Mouse (Mus musculus) cerebellum, adult 8-10 months (tissue): ENCODE results near the gene Gm20388.
A peak's percentile ranks its signal among the peaks of the same experiment; 100 is the strongest.

Source experiments
- DNase-seq: peaks from one replicate; pipeline ENCODE4 v3.0.0; 2022

Gm20388 gene

DNA sequence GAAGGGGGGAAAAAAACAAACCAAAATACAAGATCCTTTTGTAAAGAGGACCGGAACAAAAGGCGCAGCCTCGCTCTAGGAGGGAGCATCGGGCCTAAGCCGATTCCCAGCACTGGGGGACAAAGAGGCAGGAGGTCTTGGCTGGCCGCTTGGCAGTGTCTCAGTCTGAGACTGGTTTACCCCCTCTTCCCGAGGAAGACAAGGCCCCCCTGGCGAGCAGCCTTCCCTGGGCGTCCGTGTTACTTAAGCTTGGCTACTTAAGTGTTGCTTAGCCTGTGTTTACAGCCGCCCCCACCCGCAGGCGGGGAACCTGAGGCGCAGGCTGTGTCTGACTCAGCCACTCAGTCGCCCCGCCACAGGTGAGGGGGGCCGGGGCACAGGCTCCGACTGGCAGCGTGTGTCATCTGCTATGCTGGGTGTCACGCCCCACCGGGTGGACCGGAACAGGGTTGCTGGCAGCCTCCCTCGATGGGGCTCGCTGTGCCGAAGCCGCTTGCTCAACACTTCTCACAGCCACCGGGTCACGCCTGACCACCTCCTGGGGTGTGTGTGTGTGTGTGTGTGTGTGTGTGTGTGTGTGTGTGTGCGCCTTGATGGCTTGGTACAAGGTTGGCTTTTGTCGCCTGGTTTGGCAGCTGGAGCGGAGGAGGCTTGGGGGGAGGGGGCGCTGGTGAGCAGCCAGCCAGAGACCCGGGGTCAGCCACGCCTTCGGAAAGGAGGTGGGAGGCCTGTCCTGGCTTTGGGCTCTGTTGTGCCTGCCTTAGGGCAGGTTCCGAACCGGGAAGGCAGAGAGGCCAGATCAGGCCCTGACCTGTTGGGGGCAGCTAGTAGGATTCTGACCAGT is 628.0 kb downstream of the Gm20388 start:
- DNase-seq, result peak; percentile 71

DNA sequence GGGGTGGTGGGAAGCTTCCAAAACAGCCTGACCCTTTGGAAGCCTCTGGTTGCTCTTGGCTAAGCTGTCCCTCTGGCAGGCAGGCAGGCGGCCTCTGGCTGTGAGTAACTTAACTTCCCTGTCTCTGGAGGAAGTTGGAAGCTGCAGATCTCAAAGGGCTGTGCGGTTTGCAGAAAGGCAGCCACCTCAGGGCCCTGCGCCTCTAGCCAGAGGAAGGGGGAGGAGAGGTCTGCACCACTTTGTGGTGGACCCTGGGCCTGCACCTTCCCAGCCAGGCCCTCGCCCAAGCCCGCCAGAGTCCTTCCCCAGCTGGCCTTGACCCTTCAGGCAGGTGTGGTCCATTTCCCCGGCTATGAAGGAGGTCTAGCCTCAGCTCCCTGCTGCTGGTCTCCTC is 628.7 kb downstream of the Gm20388 start:
- no peak for DNase-seq

DNA sequence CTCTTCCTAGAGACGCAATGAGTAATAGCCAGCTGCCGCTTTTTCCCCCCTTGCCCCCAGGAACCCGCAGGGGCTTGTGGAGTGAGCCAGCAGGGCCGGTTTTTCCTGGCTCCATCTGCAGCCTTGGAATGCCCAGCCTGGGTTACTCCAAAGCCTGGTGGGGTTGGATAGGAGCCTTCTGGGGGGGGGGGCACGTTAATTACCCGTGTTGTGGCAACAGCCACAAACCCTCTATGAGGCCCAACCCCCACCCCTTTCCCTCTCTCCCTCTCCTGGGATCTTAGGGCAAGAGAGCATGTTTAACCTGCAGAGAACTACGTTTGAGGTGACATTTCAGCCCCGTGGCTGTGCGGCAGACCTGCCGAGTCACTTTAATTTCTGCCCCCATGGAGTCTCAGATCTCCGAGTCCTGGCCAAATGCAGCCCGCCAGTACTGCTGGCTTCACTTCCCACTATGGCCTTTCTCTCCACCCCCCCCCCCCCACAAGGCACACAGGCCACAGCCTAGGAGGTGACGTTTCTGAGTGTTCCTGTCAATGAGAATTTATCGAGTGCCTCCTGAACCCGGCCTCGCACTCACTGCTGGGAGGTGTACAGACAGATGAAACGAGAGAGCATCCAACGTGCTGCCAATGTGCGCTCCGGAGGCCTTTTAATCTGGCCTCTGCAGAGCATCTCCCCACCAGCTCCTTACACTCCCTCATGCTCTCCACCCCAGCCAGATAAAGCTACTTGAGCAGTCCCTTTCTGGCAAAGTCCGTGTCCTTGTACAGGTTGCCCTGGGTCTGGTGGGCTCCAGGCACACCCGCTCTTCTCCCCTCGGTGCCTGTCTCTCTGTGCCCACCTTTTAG is 629.4 kb downstream of the Gm20388 start:
- DNase-seq, result no peak

DNA sequence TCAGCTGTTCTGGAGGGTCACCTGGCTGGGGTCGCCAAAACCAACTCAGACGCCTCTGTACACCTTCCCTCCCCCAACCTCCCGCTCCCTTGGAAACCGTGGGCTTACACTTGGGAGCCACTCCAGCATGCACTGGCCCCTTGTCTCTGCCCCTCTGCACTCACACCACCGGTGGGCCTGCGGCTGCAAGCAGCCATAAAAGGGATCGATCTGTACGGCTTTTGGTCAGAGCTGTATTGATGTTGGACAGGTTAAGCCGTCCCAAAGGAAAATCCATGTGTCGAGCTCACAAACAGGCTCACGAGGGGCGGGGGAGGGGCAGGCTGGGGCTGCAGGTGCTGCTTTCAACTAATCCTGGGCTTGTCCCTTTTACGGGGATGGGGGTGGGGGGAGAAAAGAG is 632.4 kb downstream of the Gm20388 start:
- no peak for DNase-seq

DNA sequence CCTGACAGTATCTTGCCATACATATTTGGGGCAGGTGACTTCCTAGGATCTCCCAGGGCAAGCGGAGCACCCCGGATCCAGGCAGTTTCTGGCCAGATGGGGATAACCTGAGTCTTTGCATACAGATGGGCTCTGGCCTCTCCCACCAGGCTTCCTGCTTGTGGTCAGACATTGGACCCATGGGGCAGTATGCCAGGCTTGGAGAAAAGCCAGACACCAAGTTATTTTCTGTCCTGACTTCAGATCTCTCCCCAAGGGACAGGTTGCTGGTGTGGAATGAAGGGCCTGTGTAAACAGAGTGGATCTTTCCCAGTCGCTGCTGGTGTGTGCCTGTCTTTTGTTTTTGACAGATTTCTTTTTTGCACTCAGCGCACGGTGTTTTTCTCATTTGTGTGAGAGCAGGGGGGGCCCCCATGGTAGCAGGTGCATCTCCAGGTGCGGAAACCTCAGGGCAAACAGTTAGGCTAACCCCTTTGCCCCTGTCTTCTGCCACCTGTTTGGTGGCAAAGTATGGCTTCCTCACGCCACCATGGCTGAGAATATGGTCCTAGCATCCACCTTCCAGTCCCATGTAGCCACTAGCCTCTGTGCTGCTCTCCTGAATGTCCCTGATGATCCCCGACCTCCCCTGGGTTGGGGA is 632.9 kb downstream of the Gm20388 start:
- no peak for DNase-seq

DNA sequence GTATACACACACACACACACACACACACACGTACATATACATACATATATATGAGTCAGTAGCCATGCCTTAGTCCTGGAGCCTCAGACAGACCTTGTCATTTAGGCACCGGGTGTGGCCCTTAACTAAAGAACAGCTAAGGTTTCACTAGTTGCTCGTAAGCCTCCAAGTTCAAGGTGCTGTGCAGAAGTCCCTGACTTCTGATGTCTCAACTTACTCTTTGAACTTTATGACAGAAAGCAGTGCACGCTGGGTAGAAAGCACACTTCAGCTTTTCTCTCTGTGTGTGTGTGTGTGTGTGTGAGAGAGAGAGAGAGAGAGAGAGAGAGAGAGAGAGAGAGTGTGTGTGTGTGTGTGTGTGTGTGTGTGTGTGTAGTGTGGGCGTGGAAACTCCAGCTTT is 633.5 kb downstream of the Gm20388 start:
- DNase-seq, result no peak

DNA sequence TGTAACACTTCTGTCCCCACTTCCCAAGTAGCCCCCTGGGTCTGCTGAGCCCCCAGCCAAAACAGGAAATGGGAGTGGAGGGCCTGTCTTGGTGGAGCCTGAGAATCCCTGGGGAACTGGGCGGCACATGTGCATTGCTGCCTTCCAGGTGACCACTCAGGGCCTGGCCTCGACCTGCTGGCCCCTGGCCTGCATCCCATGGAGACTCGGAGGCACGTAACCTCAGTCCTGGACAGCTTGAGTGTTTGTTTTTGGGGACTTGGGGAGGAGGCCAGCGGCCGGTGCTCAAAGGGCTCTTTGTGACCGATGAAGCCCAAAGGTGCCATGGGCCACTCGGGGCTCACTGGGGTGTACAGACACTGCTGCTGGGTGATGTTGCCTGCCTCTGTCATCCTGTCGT is 636.9 kb downstream of the Gm20388 start:
- no peak for DNase-seq

DNA sequence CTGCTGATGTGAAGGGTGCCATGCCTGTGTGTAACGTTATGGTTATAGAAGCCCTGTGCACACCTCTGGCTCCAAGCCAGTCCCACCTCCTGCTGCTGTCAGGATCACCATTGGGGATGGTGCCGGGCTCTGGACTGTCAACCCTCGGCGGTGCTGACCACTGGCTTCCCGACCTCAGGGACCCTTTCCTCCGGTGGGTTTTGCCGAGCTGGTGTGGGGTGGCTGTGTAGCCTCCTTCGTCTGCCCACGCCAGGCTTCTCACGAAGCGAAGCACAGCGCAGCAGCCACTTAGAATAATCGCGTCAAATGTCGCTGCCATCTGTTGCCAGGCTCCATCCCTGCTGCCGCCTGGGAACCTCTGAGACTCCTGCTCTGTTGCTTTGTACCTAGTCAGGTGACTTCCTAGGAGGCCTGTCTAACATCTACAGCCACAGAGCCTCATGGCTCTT is 637.7 kb downstream of the Gm20388 start:
- DNase-seq, result peak; percentile 67

DNA sequence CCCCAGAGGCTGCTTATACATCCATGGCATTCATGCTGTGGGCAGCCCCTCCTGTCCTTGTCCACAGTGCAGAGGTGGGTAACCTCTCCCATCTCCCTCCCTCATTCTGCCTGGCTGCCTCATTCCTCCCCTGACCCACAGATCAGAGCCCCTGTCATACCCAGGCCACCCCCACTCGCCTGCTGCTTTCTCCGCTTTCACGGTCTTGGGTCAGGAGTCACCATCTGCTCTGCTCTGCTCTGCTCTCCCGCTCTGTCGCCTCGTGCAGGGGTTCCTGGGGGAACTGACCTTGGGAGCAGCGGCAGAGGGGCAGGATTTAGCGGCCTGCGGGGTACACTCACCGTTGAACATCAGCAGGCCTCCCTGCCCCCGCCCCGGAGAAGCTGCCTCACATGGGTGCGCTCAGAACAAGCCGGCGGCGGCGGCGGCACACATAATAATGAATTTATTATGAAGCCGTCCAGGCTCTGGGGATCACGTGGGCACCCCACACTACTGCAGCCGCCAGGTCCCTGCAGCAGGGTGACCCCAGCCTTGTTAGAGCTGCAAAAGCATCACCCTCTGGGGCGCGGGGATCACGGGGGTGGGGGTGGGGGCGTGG is 638.8 kb downstream of the Gm20388 start:
- peak; percentile 56 for DNase-seq

DNA sequence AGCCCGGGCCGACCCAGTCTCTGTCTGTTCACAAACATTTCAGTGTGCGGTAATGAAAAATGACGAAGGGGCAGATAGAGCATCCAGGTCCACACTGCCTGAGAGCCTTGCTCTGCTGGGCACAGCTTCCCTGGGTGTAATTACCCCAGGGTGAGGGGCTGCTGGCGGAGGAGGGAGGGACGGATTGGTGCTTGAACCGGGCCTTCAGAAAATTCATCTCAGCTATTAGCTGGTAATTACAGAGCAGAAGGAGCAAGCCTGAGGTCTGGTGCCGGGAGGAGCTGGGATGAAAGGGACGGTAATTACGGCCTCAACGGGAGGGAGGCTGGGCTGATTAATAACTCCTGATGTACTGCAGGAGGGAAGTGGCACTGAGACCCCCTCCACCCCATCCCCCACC is 639.3 kb downstream of the Gm20388 start:
- no peak for DNase-seq

DNA sequence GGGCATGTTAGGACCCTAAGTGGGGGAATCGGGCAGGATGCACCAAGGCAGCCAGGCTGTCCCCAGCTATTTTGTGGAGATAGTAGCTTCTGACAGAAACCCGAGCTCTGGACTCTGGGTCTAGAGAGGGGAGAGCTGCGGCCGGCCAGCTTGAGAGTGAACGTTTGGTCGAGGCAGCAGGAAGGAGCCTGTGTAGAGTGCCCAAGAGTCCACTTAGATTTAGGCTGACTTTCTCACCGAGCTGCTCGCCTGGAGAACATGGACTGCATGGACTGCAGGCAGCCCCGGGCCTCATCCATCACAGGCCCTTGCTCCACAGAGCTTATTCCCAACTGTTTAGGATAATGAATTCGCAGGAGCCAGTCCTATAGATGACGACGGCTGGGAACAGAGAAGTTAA is 639.8 kb downstream of the Gm20388 start:
- DNase-seq, result no peak

DNA sequence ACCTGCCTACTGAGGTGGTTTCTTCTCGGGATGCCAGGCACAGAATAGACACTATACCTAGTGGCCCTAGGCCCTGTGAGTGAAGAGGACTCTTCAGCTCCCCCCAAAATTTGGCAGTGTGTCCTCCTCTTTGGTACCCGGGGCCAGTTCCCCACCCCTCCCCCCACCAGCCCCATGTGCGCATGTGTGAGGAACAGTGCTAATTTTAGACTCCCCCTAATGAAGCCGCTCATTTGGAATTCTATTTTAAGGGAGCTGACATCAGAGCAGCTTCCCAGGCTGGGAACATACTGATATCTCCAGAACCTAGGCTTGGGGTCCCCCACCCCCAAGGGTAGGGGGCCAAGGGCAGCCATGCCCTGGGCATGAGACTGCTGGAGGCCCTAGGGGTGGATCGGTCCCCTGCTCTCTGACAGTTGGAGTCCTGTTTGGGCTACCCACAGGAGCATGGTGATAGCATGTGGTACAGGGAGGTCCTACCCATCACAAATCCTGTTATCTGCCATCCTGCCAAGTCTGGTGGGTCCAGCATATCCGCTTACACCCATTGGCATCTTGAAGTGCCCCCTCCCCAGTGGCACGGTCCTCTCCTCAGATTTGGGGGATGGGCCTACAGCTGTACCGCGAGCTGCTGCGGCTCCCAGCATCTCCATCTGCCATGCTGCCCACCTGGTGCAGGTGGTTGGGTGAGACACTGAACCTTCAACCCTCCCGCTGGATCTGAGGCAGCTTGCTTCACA is 640.5 kb downstream of the Gm20388 start:
- DNase-seq, result peak; percentile 59

DNA sequence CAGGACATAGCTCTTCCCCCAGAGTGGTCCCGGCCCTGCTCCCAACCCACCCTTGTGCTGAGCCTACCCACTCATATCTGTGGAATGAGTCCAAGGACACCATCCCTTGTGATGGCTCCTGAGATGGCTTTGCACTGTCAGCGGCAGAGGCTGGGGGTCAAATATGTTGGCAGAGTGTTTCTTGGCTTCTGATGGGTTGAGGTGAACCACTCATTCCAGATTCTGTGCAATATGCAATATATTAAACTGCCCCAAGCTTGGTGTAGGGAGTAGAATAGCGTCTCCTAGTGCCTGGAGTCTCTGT is 641.0 kb downstream of the Gm20388 start:
- DNase-seq, result no peak

DNA sequence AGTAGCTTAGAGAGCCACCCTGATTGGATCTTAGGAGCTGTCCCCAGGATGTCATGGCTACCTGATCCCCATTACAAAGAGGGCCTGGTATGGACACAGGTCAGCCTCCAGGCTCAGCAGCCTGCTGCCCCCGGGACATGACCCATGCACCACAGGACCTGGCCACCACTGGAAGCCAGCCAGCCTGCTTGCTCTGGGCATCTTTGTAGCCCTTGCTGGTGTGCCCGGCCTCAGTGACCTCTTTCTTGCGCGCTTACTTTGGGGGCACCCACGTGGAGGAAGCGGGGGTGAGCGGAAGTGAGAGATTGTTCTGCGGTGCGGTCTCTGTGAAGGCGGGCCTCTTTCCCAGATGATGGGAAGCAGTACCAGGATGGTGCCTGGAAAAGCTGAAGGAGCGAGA is 641.9 kb downstream of the Gm20388 start:
- no peak for DNase-seq

DNA sequence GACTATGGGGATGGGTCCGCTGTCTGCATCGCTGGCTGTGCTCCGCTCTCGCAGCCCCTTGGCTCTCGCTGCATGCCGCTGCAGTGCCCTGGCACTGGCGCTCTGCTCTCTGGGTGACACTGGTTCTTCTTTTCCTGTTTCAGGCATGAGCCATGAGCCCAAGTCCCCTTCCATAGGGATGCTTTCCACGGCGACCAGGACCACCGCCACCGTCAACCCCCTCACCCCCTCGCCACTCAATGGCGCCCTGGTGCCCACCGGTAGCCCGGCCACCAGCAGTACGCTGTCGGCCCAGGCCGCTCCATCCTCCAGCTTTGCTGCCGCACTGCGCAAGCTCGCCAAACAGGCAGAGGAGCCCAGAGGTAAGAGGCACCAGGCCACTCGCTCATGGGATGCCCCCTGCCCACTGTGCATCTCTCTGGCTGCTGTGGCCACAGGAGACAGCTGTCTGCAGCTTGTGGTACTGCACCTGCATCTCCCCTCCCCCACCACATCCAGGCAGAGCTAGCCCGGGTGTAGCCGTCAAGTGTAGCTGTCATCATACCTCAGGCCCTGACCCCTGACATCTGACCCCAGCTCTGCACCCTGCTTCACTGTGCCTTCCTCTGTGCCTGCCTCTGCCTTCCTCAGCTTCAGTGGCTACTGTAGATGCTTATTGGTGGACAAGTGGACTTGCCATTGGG is 642.9 kb downstream of the Gm20388 start:
- DNase-seq, result no peak

DNA sequence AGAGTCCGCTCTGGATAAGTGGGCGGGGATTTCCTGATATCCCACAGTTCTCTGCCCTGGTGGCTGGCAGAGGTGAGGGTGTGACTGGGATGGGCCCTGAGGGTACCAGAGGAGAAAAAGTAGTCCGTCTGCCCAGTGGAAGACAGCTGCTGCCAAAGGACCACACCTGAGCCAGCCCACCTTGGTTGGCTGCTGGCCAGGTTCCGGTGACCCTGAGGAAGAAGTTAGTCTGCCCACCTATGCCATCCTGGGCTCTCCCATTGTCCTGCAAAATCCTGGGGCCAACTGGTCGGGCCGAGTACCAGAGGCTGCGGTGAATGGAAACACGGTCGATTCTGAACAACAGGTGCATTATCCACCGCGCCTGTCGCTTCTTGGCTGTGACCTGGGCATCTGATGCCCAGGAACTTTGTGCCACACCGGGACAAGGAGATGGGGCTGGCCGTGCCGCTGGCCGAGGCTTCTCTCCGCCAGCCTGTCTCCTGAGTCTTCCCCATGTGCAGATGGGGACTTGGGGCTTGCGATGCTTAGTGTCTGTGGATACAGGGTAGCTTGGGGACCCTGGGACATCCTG is 643.9 kb downstream of the Gm20388 start:
- no peak for DNase-seq

DNA sequence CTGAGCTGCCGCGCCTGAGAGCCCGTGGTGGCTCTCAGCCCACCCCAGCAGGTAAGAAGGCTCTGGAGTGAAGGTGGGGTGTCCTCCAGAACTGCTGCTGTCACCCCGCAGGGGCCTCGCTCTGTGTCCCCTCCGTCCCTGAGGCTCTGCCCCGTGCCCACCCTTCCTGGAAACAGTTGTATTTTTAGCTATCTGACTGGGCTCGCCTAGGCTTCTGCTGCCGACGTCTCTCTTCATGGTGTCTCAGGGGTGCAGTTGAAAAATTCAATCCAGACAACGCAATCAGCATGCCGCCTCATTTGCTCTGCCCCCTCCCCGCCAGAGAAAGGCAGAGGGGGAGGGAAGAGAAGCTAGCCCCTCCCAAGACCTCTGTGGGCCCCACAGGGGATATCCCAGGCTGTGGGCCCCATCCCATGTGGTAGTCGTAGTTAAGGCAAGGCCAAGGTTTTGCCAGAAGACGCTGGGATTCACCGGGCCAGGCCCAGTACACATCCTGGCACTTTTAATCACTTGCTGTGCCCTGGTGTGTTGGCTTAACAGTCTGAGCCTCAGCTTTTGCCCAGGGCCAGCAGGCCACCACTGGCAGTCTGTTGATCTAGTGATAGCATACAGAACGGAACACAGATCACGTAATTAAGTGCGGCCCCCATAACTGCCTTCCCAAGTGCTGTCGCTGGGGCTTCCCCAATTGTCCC is 645.7 kb downstream of the Gm20388 start:
- DNase-seq, result peak; percentile 26

DNA sequence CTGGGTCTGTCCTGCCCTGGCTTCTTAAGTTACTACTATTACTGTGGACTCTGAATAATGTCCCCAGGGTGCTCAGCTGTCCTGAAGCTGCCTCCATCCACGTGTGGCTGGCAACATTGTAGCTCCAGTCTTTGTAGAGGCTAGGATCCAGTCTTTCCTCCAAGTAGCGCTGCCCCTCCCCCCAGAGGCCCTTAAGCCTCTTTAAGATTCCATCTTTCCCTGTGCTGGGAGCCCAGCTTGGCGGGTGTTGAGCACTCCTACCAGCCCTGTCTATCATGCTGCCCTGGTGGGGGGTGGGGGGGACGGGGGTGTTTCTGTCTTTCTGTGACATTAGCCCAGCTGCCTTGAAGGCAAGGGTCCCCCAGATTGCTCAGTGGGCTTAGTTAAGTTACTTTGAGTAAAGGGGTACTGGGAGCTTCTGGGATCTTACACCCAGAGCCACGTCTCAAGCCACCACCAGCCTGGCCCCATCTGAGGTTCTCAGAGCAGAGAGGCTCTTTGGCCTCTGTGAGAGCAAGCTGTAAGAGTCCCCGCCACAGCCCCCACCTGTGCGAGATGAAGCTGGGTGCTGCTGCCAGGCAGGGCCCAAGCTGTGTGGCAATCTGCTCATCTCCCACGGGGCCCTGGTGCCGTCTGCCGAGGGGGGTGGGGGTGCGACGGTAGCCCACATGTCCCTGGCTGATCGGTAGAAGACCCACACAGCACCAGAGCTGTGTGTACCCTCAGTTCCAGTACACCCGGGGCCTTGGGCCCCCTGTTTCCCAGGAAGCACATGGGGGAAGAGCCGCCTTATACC is 646.7 kb downstream of the Gm20388 start:
- peak; percentile 70 for DNase-seq

DNA sequence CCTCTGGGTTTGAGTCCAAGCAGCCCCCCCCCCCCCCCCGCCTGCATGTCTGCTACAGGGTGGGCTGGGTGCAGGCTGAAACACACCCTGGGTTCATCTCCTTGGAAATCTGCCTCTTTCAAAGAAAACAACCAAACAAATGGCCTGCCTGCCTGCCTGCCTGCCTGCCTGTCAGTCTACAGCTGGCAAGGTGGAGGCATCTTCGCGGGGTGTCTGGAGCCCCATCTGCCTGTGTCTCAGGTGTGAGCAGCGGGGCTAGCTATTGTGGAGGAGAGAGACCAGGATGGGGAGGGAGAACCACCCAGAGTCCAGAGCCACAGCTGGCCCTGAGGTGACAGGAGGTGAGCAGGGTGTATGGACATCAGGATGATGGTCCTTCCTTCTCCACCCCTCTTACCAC is 647.5 kb downstream of the Gm20388 start:
- DNase-seq, result no peak

DNA sequence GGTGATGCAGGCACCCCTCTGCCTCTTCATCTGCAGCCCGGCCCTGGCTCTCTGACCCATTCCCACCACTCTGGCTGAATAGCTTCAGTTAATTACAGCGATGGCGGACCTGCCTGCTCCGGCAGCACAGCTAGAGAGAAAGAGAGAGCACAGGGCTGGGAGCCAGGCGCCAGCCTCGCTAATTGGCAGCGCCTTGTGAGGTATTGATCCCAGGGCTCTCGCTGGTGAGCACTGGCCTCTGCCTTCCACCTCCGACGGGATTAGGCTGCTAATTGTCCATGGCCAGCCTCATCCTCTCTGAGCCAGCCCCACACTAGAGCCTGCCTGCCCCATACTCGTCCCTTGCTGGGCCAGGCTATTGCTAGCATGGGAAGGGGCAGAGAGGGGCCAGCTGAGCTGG is 649.0 kb downstream of the Gm20388 start:
- DNase-seq, result no peak
